Mouse (Mus musculus): ENCODE results near the gene Fam50b.

DNA sequence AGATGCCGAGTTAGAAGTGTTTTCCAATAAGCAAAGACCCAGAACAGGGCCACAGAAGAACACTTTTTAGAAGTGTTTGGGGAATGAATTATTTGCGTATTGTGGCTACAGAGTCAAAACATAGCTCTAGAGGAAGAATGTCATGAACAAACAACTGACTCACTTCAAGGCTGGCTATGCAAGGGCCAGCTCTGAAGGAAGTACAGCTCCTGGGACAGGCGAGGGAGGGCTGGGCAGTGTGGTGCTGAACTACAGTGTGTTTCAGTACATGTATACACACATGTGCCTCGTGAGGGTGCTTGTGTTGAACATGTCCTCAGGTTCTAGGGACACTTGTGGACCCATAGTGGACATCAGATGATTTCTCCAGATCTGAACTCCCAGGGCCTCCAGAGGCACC lies 25.1 kb upstream of the Fam50b start:
- no peak for TF ChIP-seq CTCF (IDR thresholded peaks at IDR 0.05; ENCODE audit: extremely low read depth, insufficient read length, insufficient replicate concordance, low read depth, low read length)
- TF ChIP-seq POLR2A (IDR thresholded peaks at IDR 0.05; ENCODE audit: low read depth, low read length) = no peak
